Mouse (Mus musculus): ENCODE results near the gene Cog7.
A peak's percentile ranks its signal among the peaks of the same experiment; 100 is the strongest.

The Cog7 gene

DNA sequence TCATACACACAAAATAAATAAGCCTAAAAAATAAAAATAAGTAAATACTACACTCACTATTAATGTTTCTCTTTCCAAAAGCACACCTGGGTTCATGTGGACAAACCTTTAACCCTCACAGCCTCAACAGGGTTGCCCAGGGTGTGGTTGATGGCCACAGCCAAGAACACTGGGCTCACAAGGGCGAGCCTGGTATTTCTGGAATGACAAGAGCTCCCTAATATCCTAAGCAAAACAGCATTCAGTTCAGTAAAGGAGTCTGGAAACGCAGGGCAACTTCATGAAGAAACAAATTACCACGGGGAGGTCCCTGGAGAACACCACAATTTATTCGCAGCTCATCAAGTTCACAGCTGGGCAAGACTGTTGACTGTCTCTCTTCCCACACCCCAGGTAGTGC is 34.0 kb downstream of the Cog7 start:
- no peak for DNase-seq

DNA sequence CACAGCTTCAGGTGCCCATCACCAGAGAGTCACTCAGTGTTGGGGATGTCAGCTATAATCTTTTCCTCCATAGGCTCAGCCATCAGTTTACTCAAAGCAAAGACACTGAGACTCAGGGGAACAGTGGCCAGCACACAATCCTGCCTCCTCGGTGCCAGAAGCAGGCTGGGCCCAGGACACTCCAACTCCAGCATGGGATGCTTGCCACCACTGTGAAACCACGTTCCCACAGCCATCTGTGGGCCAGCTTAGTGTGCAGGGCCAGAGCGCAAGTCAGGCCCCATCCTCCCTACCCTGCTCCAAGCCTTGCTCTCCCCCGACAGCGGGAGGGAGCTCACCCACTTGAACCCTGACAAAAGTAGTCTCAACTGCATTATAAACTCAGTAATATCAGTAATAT is 35.3 kb downstream of the Cog7 start:
- peak; percentile 66 for DNase-seq

DNA sequence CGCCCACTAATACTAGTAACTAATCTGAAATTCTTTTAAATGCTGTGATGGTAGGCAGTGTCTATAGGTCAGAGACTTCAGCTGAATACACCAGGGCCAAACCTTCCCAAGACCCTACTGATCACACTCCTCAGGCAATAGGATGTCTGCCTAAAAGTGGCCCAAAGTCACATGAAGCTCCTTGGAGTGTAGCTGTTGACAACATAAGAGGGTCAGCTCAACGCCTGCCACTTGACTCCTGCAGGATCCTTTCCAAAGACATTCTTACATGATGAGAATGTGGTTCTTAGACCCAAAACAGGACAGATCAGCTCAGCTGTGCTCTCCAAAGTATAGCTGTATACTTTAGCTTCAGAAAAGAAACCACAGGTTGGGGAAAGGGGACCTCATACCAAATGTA is 39.1 kb downstream of the Cog7 start:
- DNase-seq, result no peak

DNA sequence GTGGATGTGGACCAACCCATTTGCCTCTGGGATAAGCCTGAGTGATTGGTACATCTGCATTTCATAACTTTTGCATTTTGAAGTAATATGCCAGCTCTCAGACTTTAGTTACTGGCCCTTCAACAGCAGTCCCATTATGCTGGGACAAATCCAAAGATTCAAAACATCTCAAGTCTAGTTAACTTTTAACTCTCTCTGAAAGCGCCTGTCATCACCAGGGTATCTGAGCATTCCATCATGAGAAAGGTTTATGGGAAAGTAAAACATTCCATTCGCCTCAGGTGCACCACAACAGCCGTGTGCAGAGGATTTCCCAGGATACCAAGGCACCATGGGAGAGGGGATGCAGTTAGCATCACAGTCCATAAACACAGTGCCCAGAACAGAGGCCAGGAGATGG is 39.9 kb downstream of the Cog7 start:
- DNase-seq, result no peak

DNA sequence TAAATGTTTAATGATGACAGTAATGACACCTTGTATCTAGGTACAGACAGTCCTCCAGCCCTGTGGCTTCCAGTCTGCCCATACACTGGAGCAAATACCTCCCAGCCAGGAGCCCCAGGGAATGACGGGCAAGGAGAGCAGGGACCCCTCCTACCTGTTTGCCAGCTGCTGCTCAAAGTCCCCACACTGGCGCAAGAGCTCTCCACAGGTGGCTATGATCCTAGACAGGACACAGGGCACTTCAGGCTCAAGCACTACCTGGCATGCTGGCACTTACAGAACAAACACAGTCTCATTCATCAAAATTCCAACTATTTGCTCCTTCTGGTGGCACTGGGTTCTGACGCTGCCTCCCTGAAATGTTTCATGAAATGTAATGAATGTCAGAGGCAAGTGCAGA is 40.5 kb downstream of the Cog7 start:
- DNase-seq, result peak; percentile 50

DNA sequence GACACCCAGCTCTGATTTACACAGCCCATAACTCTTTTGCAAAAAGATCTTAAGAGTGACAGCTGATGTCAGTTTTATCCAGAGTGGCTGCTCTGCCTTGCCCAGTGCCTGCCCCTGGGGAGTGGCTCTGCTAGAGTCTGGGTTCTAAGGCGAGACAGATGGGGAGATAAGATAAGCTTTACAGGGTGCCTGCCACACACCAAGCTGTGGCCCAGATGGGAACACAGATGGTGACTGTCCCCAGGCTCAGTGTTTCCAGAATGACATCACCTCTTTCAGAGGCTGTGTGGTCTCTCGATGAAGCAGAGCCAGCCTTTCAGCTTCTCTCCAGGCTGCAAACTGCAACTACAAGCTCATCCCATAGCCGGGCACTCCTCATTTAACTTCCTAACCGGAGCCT is 41.8 kb downstream of the Cog7 start:
- peak; percentile 94 for DNase-seq

DNA sequence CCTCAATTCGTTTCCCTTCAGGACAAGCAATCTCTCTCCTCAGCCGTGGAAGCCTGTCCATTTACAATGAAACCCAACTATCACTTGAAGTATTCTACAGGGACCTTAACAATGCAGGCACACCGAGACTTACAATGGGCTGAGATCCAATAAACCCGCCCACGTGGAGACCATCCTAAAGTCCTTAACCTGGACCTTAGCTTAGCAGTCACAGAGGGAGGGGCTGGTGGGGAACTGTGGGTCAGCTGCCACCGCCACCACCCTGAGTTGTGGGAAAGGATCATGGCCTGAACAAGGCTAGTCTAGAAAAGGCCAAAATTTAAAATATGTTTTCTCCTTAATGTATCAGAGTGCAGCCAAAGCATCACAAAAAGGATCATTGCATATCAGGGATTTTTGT is 42.3 kb downstream of the Cog7 start:
- DNase-seq, result peak; percentile 61

DNA sequence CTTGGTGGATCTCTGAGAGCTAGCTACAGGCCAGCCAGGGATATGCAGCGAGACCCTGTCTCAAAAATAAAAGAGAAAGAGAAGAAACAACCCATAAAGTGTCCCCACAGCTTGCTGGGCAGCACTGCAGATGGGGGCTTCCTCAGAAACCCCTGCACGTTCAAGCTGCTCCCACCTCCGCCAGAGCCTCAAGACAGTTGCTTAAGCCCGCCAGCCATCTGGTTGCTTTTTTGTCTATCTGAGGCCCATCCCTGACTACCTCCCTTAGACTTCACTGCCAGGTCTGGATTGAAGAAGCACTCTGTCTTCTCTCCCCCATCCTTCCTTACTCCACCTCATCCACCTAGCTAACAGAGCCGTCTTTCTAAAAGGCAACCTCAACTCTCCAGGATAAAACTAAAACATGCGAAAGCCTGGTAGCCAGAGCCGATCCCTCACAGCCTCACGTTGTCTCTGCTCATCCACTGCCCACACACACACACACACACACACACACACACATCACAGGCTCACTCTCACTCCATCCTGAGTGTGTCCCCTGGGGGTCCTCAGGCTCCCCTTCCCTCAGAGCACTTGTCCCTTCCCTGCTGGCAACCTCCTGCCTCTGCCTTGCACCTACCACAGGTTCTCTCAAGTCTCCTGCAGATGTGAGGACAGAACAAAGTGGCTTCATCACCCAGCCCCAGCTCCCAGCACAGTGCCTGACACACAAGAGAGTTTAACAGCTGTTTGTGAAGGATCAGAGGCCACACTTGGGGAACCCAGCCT is 43.2 kb downstream of the Cog7 start:
- peak; percentile 52 for DNase-seq

DNA sequence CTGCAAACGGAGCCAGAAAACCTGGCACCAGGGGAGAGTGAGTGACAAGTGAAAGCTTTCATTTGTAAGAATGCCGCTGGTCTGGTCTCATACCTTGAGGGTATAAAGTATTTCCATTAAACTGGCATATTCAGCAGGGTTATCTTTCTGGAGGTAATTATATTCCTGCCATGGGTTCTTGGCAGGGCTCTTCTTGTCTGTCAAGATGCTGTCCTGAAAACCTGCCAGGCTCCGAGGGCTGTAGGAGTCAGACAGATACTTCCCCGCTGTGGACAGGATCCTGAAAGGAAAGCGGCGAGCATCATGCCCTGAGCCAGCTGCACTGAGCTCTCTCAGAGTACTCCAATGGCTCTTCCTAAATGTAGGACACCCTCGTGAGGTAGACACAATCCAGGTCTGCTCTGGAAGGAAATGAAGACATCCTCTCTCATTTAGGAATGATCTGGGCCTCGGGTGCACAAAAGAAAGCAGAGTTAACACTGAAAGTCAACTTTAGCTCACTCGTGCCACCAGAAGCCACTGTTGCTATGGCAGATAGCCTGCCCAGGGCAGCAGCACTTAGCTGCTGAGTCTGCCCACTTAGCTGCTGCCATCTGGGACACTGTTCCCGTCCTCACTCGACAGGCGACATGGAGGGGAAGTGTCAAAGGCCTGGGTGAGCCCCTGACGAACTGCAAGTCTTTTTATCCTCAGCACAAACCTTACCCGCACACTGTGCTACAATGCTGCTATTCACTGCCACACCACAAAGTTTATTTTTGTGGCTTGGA is 44.5 kb downstream of the Cog7 start:
- DNase-seq, result peak; percentile 93

DNA sequence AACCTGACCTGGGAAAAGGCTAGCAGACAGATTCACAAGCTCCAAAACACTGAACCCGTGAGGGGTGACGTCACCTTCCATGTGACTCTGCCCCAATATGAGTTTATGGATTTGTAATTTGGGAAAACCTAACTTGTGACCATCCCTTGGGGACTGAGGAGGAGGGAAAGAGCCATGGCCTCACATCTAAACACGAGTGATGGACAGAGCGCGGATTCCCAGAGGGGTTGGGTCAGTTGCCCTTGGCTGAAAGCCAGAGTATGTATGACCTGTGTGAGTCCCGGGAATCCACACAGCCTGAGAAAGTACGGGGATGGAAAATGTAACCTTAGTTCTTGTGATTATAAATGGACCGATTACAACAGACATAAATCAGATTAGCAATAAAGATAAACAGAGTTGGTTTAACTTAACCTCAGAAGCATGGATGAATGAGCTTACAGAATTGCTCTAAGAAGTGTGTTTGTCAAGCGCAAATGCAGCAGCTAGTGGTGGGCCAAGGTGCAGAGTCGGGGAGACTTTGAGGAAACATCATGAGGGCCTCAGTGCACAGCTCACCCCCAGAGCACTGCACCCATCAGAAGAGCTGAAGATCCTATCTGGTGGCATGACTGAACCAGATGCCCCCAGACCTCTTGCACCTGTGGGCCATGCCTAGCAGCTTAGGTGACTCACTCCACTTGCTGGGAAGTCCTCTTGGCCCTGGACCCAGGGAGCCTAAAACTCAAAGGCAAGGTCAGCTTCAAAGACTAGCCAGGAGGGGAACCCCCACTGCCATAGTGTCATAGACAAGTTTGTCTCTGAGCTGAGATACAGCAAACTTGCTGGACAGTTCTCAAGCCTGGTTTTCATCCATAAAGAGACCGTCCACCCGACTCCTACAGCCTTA is 45.4 kb downstream of the Cog7 start:
- DNase-seq, result peak; percentile 59

DNA sequence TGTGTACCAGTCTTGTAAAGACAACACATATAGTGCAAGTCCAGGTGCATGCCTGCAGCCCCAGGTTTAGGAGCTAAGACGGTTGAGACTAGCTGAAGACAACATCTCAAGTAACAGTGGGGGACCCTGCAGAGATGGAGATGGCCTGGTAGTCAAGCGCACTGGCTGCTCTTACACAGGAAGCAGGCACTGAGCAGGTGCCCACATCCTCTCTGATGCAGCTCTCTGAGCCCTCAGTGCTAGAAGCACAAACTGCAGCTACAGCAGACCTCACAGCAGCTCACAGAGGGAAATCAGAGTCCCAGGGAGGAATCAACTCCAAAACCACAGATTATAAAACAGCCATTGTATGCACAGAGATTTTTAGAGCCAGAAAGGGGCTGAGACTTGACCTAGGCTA is 47.2 kb downstream of the Cog7 start:
- no peak for DNase-seq

DNA sequence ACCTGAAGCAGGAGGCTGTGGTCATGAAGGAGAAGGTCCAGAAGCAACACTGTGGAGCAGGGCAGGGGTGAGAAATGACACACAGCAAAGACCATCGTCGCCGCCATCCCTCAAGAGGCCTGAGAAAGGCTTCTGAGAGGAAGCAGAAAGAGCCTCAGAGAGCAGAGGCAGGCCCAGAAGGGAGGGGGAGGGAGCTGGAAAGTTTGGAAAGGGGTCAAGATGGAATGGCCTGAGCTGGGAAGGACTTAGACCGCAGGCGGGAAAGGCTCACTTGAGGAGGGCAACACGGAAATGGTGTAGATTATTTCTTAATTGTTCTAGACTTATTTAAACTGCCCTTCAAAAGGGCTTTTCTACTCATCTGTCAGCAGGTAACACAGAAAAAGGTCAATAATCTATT is 47.8 kb downstream of the Cog7 start:
- DNase-seq, result no peak

DNA sequence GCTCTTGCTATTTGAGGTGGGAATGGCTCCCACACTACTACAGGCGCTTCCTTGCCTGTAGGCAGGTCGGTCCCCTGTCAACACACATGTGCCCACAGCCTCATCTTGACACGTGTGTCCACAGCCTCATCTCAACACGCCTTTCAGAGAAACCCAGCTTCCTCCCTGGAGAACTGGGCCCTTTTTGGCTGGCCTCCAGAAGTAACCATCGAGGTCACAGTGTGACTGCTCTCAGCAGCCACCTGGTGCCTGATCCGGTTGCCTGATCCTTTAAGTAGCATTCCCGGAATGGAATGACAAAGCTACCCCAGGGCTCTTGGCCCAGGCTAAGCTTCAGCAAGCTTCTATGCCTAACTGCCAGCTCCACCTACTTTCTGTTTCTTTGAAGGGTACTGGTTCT is 50.3 kb downstream of the Cog7 start:
- DNase-seq, result peak; percentile 86

DNA sequence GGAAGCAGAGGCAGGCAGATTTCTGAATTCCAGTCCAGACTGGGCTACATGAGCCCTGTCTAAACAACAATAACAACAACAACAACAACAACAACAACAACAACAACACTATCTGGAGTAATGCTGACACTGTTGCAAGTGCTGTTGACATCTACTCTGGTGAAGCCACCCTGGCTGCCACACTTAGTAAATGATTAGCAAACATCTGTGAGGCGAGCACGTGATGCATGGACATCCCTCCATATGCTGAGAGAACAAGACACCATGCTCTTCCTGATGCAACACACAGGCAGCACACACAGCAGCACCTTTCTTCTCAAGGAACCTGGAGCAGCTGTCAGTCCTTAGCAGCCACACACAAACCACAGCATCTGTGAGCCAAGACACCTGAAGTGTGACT is 53.6 kb downstream of the Cog7 start:
- DNase-seq, result no peak

DNA sequence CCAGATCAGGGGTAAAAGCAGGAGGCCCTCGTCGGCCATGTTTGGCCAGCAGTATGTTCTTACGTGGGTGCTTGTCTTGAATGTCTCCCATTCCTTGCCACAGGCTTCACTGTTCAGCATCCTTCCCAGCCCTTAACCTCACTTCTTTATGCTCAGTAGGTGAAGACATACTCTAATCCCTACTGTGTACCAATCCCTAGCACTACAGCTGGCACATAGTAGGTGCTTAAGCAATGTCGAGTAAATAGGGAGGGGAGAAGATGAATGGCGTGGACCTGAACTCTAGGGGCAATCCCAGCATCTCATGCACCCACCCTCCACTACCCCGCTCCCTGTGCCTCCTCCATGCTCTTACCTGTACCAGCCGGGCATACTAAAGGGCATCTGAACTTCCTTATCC is 57.1 kb downstream of the Cog7 start:
- no peak for DNase-seq

DNA sequence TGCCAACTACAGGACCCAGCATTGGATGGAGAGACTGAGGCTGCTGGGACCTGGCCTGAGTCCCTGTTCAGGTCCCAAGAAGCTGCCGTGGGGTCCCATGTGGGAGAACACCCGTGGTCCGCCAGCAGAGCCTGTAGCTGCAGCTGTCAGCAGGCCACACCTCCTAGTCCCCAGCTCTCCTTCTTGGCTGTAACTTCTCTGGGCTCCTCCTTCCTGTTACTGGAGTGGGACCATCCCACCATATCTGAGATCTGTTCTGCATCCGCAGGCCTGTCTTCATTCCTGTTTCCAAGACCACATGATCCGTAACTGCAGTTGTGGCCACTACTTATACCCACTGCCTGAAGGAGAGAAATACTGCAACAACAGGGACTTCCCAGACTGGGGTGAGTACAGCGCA is 67.6 kb downstream of the Cog7 start:
- DNase-seq, result no peak

DNA sequence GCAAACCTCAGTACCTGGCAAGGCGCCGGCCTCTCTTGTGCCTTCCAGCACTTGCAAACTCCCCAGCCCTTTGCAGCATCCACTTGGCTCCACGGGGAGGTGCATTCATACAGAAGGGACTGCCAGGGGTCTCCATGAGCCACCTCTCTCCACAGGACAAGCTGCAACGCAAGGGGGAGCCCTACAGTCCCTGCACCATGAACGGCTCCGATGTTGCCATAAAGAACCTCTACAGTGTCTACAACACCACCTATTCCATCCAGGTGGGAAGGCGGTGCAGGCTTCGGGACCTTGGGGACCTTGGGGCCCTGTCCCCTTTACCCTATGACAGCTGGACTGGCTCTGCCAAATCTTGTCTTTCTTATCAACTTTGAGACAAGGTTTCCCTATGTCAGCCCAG is 69.3 kb downstream of the Cog7 start:
- no peak for DNase-seq

DNA sequence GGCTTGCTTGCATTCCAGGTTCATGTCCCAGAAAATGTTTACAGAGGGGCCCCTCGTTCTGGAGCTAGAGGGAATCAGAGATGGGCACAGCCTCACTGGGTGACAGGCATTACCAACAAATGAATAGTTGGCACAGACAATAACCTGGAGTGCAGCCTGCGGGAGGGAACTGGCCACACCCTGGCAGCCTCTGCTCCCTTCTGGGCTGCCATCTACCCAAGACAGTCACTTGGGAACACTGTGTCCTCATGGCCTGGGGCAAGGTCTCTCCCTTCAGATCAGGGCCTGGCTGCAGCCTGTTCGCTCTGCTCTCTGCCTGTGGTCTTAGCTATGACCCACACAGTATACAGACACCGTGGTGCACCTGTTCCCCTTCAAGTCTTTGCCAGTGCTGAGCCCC is 74.6 kb downstream of the Cog7 start:
- peak; percentile 38 for DNase-seq

DNA sequence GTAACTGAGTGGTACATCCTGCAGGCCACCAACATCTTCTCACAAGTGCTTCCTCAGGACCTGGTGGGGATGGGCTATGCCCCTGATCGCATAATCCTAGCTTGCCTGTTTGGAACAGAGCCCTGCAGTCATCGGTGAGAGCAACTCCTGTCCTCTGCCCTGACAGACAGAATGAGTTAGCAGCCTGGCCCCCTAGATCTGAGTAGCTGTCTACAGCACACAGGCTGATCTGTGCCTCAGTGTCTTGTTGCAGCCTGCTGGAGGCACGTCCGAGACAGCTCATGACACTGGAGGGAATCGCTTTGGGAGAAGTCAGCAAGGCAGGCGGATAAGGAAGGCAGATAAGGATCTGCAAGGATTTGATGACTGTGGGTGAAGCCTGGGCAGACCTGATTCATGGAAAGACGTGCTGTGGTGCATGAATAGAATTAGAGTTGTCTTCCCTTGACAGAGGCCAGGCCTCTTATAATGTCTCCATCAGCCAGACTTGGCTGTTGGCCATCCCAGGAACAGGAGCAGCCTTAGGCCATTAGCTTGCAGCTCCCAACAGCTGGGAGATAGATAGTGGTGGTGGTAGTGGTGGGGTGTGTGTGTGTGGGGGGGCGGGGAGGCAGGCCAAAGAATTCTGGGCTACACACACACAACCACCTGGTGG is 78.6 kb downstream of the Cog7 start:
- no peak for DNase-seq

DNA sequence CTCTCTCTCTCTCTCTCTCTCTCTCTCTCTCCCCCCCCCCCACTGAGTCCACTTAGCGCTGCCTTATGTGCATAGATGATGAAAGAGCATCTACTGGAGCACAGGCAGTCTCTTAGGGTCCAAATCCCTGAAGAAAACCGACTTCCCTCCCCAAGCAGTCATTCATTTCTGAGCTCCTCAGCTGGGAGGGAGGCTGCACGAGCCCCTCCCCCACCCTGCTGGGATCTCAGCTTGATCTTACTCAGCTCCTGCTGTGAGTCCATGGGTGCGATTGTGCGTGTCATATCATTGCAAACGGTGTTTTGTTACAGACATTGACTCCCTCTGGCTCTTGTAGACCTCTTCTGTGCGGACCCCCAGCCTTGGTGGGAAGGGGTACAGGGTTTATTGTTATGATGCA is 81.6 kb downstream of the Cog7 start:
- no peak for DNase-seq

DNA sequence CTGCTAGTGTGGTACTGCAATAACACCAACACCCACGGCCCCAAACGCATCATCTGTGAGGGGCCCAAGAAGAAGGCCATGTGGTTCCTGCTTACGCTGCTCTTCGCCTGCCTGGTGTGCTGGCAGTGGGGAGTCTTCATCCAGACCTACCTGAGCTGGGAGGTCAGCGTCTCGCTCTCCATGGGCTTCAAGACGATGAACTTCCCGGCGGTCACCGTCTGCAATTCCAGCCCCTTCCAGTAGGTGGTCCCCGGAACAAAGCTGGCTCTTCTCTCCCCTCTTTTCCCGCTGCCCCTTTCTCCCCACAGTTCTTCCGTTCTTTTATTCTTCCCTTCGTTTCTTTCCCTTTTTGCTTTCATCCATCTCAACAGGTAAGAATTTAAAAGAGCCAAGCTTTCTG is 82.2 kb downstream of the Cog7 start:
- peak; percentile 53 for DNase-seq

DNA sequence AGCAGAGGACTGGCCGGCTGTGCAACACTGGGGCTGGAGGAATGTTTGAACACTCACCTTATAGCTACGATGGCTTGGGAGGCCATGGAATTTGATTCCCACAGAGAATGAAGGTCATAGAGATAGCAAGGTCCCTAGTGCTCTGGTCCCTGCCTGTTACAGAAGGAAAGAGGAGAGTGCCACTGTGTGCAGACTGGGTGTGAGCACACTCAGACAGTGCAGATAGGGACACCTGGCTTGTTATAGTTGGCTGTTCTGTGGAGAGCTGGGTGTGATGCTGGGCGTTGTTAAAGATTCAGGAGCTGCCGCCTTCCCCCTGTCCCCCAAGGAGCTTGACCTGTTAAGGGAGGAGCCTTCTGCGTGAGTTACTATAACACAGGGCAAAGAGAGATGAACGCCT is 84.8 kb downstream of the Cog7 start:
- no peak for DNase-seq

Measured in cerebellum, adult 9-11 months (tissue).